In genomic region chr4:149872236-149872635, GRCm38 (mm10) we compare ENCODE assay signal across 17 mouse cellular contexts.
"Had no signal": no experiment of that assay in that cellular context is flagged by ENCODE, and none has a peak within 500 bp of the region (broad histone marks: within the 10 kb centered on the region; RNA-seq: fewer than 3 reads in every experiment).

No protein-coding gene starts in this region.

- ATAC-seq: lung, postnatal 0 days; midbrain, embryonic 15.5 days had no signal

- H3K27ac ChIP-seq: liver, embryonic 13.5 days; macrophage; midbrain, embryonic 12.5 days; midbrain, embryonic 15.5 days; neural tube, embryonic 13.5 days; stomach, embryonic 15.5 days had no signal

- H3K9me3 ChIP-seq: liver, embryonic 13.5 days; midbrain, embryonic 12.5 days; midbrain, embryonic 15.5 days; neural tube, embryonic 13.5 days; stomach, embryonic 15.5 days had no signal

- H3K4me3 ChIP-seq: liver, embryonic 13.5 days; midbrain, embryonic 12.5 days; midbrain, embryonic 15.5 days; neural tube, embryonic 13.5 days; stomach, embryonic 15.5 days had no signal

- DNase-seq: kidney, adult 11 months; kidney, adult 8-10 months; kidney, postnatal 14 days; kidney, postnatal 4 days; layer of hippocampus, adult 9-11 months; liver, embryonic 13.5 days; lung, embryonic 14.5 days; retina, postnatal 1 day; right cerebral cortex, postnatal 25 days; spleen, adult 18-20 months; thymus, postnatal 25 days had no signal

- H3K27me3 ChIP-seq: midbrain, embryonic 12.5 days; midbrain, embryonic 15.5 days; neural tube, embryonic 13.5 days; stomach, embryonic 15.5 days had no signal

- H3K4me2 ChIP-seq: liver, embryonic 13.5 days; lung, embryonic 14.5 days; midbrain, embryonic 12.5 days; midbrain, embryonic 15.5 days; neural tube, embryonic 13.5 days; stomach, embryonic 15.5 days had no signal

- H3K9ac ChIP-seq: liver, embryonic 13.5 days; lung, embryonic 14.5 days; midbrain, embryonic 12.5 days; midbrain, embryonic 15.5 days; neural tube, embryonic 13.5 days; stomach, embryonic 15.5 days had no signal

- H3K36me3 ChIP-seq: liver, embryonic 13.5 days; midbrain, embryonic 12.5 days; midbrain, embryonic 15.5 days; neural tube, embryonic 13.5 days; stomach, embryonic 15.5 days had no signal

- H3K4me1 ChIP-seq: liver, embryonic 13.5 days had no signal
